ENCODE assay signal across 8 mouse cellular contexts in the genomic region with DNA sequence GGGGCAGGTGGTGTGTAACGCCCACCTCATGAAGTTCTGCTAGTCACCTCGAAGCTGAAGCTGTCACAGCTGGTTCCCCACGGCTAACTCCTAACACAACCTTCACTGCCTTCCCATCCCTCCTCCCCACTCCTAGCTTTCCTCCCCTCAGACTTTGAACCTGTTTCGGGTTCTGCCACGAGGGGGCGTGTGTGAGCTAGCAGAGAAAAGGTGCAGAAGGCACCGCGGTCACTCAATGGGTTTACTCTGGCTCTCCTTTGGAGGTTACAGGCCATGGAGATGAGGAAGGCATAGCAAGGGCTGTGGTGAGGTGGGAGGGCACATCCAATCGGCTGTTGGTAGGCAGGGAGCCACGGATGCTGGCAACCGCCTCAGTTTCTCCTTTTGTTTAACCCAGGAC.
A peak's percentile ranks its signal among the peaks of the same experiment; 100 is the strongest.
DNase-seq lines count a peak whose midpoint lies in the region; ATAC-seq and TF ChIP-seq lines count a peak whose summit lies in the region.

No protein-coding gene starts in this region.

- no peak overlapping the region for H3K4me2 ChIP-seq in hindbrain, postnatal 0 days (ENCODE audit: low read depth, low read length)
- H3K4me2 ChIP-seq in hindbrain, embryonic 12.5 days (replicated peaks) = no peak overlapping the region
- H3K4me2 ChIP-seq in CH12.LX (ENCODE audit: insufficient read depth, low read depth, poor library complexity, severe bottlenecking) = no peak overlapping the region

- dilution Hi-C loops in CH12.LX (cut with MboI; ENCODE audit: extremely low pct_ligation_motif_present, extremely low pct_unique_long_range_greater_than_20kb, low sequenced_read_pairs) = no loop called here

- no peak overlapping the region for H3K9ac ChIP-seq in hindbrain, postnatal 0 days (replicated peaks; ENCODE audit: low read length)
- H3K9ac ChIP-seq in hindbrain, embryonic 12.5 days = no peak overlapping the region
- no peak overlapping the region for H3K9ac ChIP-seq in CH12.LX (ENCODE audit: insufficient read depth, low read depth)

- intact Hi-C loops in left cerebral cortex, postnatal 4 days (cut with DNase I) = no loop called here

- no peak for TF ChIP-seq POLR2A in CH12.LX (IDR thresholded peaks at IDR 0.05; ENCODE audit: low read depth, low read length)

- H3K9me3 ChIP-seq in hindbrain, postnatal 0 days (ENCODE audit: low read length) = no peaks in the 10 kb centered on the region
- no peaks in the 10 kb centered on the region for H3K9me3 ChIP-seq in hindbrain, embryonic 12.5 days (replicated peaks)
- H3K9me3 ChIP-seq in CH12.LX (replicated peaks; ENCODE audit: low read length) = peaks cover 6% of the 10 kb centered on the region

- no peak overlapping the region for H3K4me3 ChIP-seq in hindbrain, postnatal 0 days (ENCODE audit: low read length)
- no peak overlapping the region for H3K4me3 ChIP-seq in hindbrain, embryonic 12.5 days
- H3K4me3 ChIP-seq in CH12.LX (replicated peaks in 1 of 3; ENCODE audit: low read depth in 2 of 3, low read length in 2 of 3, poor library complexity in 1 of 3) = no peak overlapping the region

- DNase-seq in hindbrain, postnatal 0 days (ENCODE audit: low spot score) = peak; percentile 26
- peak; percentile 73 for DNase-seq in CH12.LX (ENCODE audit: extremely low read depth)
- DNase-seq in adrenal gland, adult 8-10 months = peak; percentile 26
- DNase-seq in embryo, embryonic 11 days = peak; percentile 64
- DNase-seq in left cerebral cortex, postnatal 4 days = peak; percentile 66
- DNase-seq in retina, postnatal 7 days (ENCODE audit: low read depth, low spot score) = peak; percentile 19

- peak; percentile 71 for TF ChIP-seq CTCF in hindbrain, postnatal 0 days (IDR thresholded peaks at IDR 0.05; ENCODE audit: low read depth)
- peak; percentile 69 to 92 for TF ChIP-seq CTCF in CH12.LX (conservative IDR thresholded peaks at IDR 0.05 in 1 of 2, IDR thresholded peaks at IDR 0.05 in 1 of 2; ENCODE audit: low read depth in 2 of 2, low read length in 2 of 2)

- TF ChIP-seq RAD21 in CH12.LX (IDR thresholded peaks at IDR 0.05; ENCODE audit: low read depth, low read length) = peak; percentile 81

- WGBS in hindbrain, postnatal 0 days = 23% methylated on average over 11 of the region's 11 CpGs
- 27% methylated on average over 11 of the region's 11 CpGs for WGBS in hindbrain, embryonic 12.5 days

- H3K36me3 ChIP-seq in hindbrain, postnatal 0 days (ENCODE audit: insufficient read depth, low read length) = no peaks in the 10 kb centered on the region
- H3K36me3 ChIP-seq in hindbrain, embryonic 12.5 days = no peaks in the 10 kb centered on the region
- H3K36me3 ChIP-seq in CH12.LX (replicated peaks in 1 of 2; ENCODE audit: control insufficient read depth in 1 of 2, insufficient read depth in 1 of 2, low read length in 1 of 2) = no peaks in the 10 kb centered on the region

- no peaks in the 10 kb centered on the region for H3K79me2 ChIP-seq in CH12.LX (replicated peaks; ENCODE audit: control insufficient read depth, extremely low read depth, insufficient read depth, poor library complexity, severe bottlenecking)

- in situ Hi-C loops in CH12.LX (cut with MboI; ENCODE audit: low pct_ligation_motif_present, low pct_unique_long_range_greater_than_20kb, low sequenced_read_pairs) = no loop called here

- no peak overlapping the region for H3K27ac ChIP-seq in hindbrain, postnatal 0 days
- no peak overlapping the region for H3K27ac ChIP-seq in hindbrain, embryonic 12.5 days
- no peak overlapping the region for H3K27ac ChIP-seq in CH12.LX (ENCODE audit: insufficient read depth, low read depth)

- no peak for ATAC-seq in hindbrain, postnatal 0 days
- no peak for ATAC-seq in hindbrain, embryonic 12.5 days (ENCODE audit: low FRiP score)
- no peak for ATAC-seq in inflammation-experienced regulatory T-cells, adult 6 months

- no peaks in the 10 kb centered on the region for H3K27me3 ChIP-seq in hindbrain, postnatal 0 days (ENCODE audit: insufficient read depth, low read length)
- 0 out of 2 replicates have a peak, but pooled peaks cover 4% of the 10 kb centered on the region for H3K27me3 ChIP-seq in hindbrain, embryonic 12.5 days
- H3K27me3 ChIP-seq in CH12.LX (replicated peaks) = no peaks in the 10 kb centered on the region

- no peak for TF ChIP-seq EP300 in CH12.LX (IDR thresholded peaks at IDR 0.05; ENCODE audit: low read length)

- no peaks in the 10 kb centered on the region for H3K4me1 ChIP-seq in hindbrain, postnatal 0 days (ENCODE audit: insufficient read depth, low read length)
- peaks cover 7% of the 10 kb centered on the region; the same call in 1 of the 2 replicates for H3K4me1 ChIP-seq in hindbrain, embryonic 12.5 days
- peaks cover 10 to 44% of the 10 kb centered on the region in 2 experiments for H3K4me1 ChIP-seq in CH12.LX (ENCODE audit: control insufficient read depth in 1 of 2, insufficient read depth in 2 of 2)

TF ChIP-seq in CH12.LX, 34 proteins besides CTCF, POLR2A, EP300 and RAD21:
- TF ChIP-seq SMC3 (IDR thresholded peaks at IDR 0.05; ENCODE audit: low read depth, low read length) (peak; percentile 98), NRF1 (IDR thresholded peaks at IDR 0.05; ENCODE audit: low read depth, low read length) (no peak), TBP (conservative IDR thresholded peaks at IDR 0.05; ENCODE audit: low read depth, low read length) (no peak), POLR2AphosphoS2 (IDR thresholded peaks at IDR 0.05; ENCODE audit: low read depth, low read length) (no peak), ZMIZ1 (IDR thresholded peaks at IDR 0.05; ENCODE audit: low read depth, low read length) (no peak), MAZ (IDR thresholded peaks at IDR 0.05; ENCODE audit: low read depth, low read length) (0 out of 2 replicates have a peak, but pooled peaks have one; percentile 25), NELFE (IDR thresholded peaks at IDR 0.05; ENCODE audit: low read depth, low read length) (no peak; the same call in 1 of the 2 replicates), USF1 (IDR thresholded peaks at IDR 0.05; ENCODE audit: low read depth, low read length) (no peak), USF2 (conservative IDR thresholded peaks at IDR 0.05; ENCODE audit: low read depth, low read length) (no peak), ZC3H11A (IDR thresholded peaks at IDR 0.05; ENCODE audit: low read depth, low read length) (peak; percentile 69), IRF4 (IDR thresholded peaks at IDR 0.05; ENCODE audit: low read depth, low read length) (0 out of 2 replicates have a peak, but pooled peaks have one; percentile 24)
TF ChIP-seq in CH12.LX: peak in this region for 4.

Comparison
In these comparisons a context has a peak if more than half of its experiments do, and no peak if none do; other contexts are left out.
1. DNase-seq: peak in every context shown above with its lines; median percentile 73 in CH12.LX; 66 in left cerebral cortex, postnatal 4 days; 64 in embryo, embryonic 11 days; 26 in hindbrain, postnatal 0 days; 26 in adrenal gland, adult 8-10 months; 19 in retina, postnatal 7 days.